Mouse (Mus musculus): ENCODE data around the gene Olfr201. TPM values are rescaled to one million over a fixed set of nuclear protein-coding genes. Genes with fewer than 3 reads are reported as not detected.
"Not testable (repeated sequence)": the region's sequence is repeated elsewhere in the genome, so short reads cannot be mapped to it uniquely, and the experiment has no call there.

The Olfr201 gene
- not detected in 2 replicates for polyA plus RNA-seq (2014; fragmentation: Nextera tagmentation; extraction: Ambion mirVana)

- not testable (repeated sequence) for H3K4me1 ChIP-seq (replicated peaks; ENCODE audit: control insufficient read depth, insufficient read depth, low read length); ATAC-seq (ENCODE audit: low FRiP score); H3K27me3 ChIP-seq (ENCODE audit: control insufficient read depth, insufficient read depth, low read length); H3K9ac ChIP-seq (ENCODE audit: low read depth, low read length); H3K27ac ChIP-seq (ENCODE audit: low read depth, low read length); DNase-seq (ENCODE audit: low spot score); H3K9me3 ChIP-seq (ENCODE audit: control insufficient read depth, low read length); H3K4me3 ChIP-seq (ENCODE audit: low read depth, low read length); H3K36me3 ChIP-seq (ENCODE audit: control insufficient read depth, insufficient read depth, low read length); H3K4me2 ChIP-seq (replicated peaks; ENCODE audit: low read depth, low read length)
- WGBS: 90% methylated on average over 4 of the region's 4 CpGs
These were observed at the start of gene Olfr201 for GRCm38 (mm10) chr16:59272532-59272931. Gene Olfr201 (minus strand): TSS chr16:59272632.

DNA sequence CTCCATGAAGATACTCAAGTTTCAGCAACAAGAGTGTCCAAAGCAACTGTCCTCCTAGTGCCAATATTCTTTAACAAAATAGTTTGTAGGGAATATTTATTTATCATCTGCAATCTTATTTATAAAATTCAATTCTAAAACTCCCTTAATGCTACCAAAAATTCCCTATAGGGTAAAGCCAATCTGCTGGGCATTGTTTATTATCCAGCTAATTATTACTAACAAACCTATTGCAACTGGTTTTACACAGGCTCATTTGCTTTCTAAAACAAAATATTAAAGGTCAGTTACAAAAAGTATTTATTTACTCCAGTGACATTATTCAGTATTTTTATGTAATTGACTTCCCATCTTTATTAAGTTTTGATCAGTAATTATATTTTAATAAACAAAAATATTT lies 45.7 kb upstream of the Olfr201 start, which contains the start of gene Olfr204:
Olfr204 (minus strand) TSS at position 101 of the 400 bp plus-strand sequence.
- Histone ChIP-seq H3K36me3 (ENCODE audit: control insufficient read depth, insufficient read depth, low read length) (no peaks in the 10 kb centered on the region), H3K4me3 (ENCODE audit: low read depth, low read length) (no peak within 1 kb of the TSS), H3K9ac (ENCODE audit: low read depth, low read length) (no peak within 1 kb of the TSS), H3K4me2 (replicated peaks; ENCODE audit: low read depth, low read length) (no peak within 1 kb of the TSS), H3K4me1 (replicated peaks; ENCODE audit: control insufficient read depth, insufficient read depth, low read length) (no peaks in the 10 kb centered on the region), H3K27ac (ENCODE audit: low read depth, low read length) (no peak within 1 kb of the TSS), H3K9me3 (ENCODE audit: control insufficient read depth, low read length) (no peaks in the 10 kb centered on the region), H3K27me3 (ENCODE audit: control insufficient read depth, insufficient read depth, low read length) (no peaks in the 10 kb centered on the region)
- no peak for DNase-seq (ENCODE audit: low spot score)
- no peak for ATAC-seq (ENCODE audit: low FRiP score)

GRCm38 (mm10) chr16:59298581-59298980 lies 26.1 kb upstream of the Olfr201 start, which contains the start of gene Olfr203:
Gene Olfr203 (plus strand): TSS chr16:59298881.
- Histone ChIP-seq H3K27me3 (ENCODE audit: control insufficient read depth, insufficient read depth, low read length) (no peaks in the 10 kb centered on the region), H3K4me3 (ENCODE audit: low read depth, low read length) (no peak within 1 kb of the TSS), H3K4me2 (replicated peaks; ENCODE audit: low read depth, low read length) (no peak within 1 kb of the TSS), H3K4me1 (replicated peaks; ENCODE audit: control insufficient read depth, insufficient read depth, low read length) (no peaks in the 10 kb centered on the region), H3K27ac (ENCODE audit: low read depth, low read length) (no peak within 1 kb of the TSS), H3K9ac (ENCODE audit: low read depth, low read length) (no peak within 1 kb of the TSS), H3K36me3 (ENCODE audit: control insufficient read depth, insufficient read depth, low read length) (no peaks in the 10 kb centered on the region), H3K9me3 (ENCODE audit: control insufficient read depth, low read length) (no peaks in the 10 kb centered on the region)
- no peak for DNase-seq (ENCODE audit: low spot score)
- WGBS: 90% methylated on average over 2 of the region's 2 CpGs
- ATAC-seq (ENCODE audit: low FRiP score): no peak

GRCm38 (mm10) chr16:59287576-59287975 lies 15.1 kb upstream of the Olfr201 start:
- not testable (repeated sequence) for DNase-seq (ENCODE audit: low spot score); H3K9me3 ChIP-seq (ENCODE audit: control insufficient read depth, low read length); H3K36me3 ChIP-seq (ENCODE audit: control insufficient read depth, insufficient read depth, low read length); ATAC-seq (ENCODE audit: low FRiP score); H3K4me1 ChIP-seq (replicated peaks; ENCODE audit: control insufficient read depth, insufficient read depth, low read length); H3K27me3 ChIP-seq (ENCODE audit: control insufficient read depth, insufficient read depth, low read length); H3K27ac ChIP-seq (ENCODE audit: low read depth, low read length); H3K9ac ChIP-seq (ENCODE audit: low read depth, low read length); H3K4me3 ChIP-seq (ENCODE audit: low read depth, low read length); H3K4me2 ChIP-seq (replicated peaks; ENCODE audit: low read depth, low read length)
- WGBS: 82% methylated on average over 9 of the region's 9 CpGs

GRCm38 (mm10) chr16:59286693-59287092 lies 14.3 kb upstream of the Olfr201 start, which contains the start of gene Olfr202:
Gene Olfr202 (minus strand): TSS chr16:59286793.
- 100% methylated on average over 1 of the region's 1 CpGs for WGBS
- no peak for DNase-seq (ENCODE audit: low spot score)
- H3K9me3 ChIP-seq (ENCODE audit: control insufficient read depth, low read length): no peaks in the 10 kb centered on the region
- no peak within 1 kb of the TSS for H3K9ac ChIP-seq (ENCODE audit: low read depth, low read length)
- no peak within 1 kb of the TSS for H3K27ac ChIP-seq (ENCODE audit: low read depth, low read length)
- H3K4me1 ChIP-seq (replicated peaks; ENCODE audit: control insufficient read depth, insufficient read depth, low read length): no peaks in the 10 kb centered on the region
- no peak for ATAC-seq (ENCODE audit: low FRiP score)
- no peaks in the 10 kb centered on the region for H3K27me3 ChIP-seq (ENCODE audit: control insufficient read depth, insufficient read depth, low read length)
- no peak within 1 kb of the TSS for H3K4me2 ChIP-seq (replicated peaks; ENCODE audit: low read depth, low read length)
- H3K4me3 ChIP-seq (ENCODE audit: low read depth, low read length): no peak within 1 kb of the TSS
- H3K36me3 ChIP-seq (ENCODE audit: control insufficient read depth, insufficient read depth, low read length): no peaks in the 10 kb centered on the region

DNA sequence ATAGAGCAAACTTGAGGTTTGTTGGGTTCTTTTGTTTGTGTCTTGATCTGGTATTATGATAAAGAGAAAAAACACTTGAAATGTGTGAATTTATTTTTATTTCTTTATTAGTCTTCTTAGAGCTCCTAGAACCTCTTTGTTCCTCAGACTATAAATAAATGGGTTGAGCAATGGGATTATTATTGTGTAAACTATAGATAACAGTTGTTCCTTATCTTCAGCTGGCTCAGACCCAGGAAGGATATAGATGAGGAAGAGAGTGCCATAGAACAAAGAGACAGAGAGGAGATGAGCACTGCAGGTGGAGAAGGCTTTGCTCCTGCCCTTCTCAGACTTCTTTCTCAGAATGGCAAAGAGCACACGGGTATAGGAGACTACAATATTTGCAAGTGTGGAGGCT lies 11.0 kb upstream of the Olfr201 start:
- ATAC-seq (ENCODE audit: low FRiP score) (no peak), DNase-seq (ENCODE audit: low spot score) (no peak)
- H3K9ac ChIP-seq (ENCODE audit: low read depth, low read length): no peak overlapping the region
- H3K4me3 ChIP-seq (ENCODE audit: low read depth, low read length): no peak overlapping the region
- H3K4me2 ChIP-seq (replicated peaks; ENCODE audit: low read depth, low read length): no peak overlapping the region
- no peak overlapping the region for H3K27ac ChIP-seq (ENCODE audit: low read depth, low read length)
- H3K9me3 ChIP-seq (ENCODE audit: control insufficient read depth, low read length): no peaks in the 10 kb centered on the region
- no peaks in the 10 kb centered on the region for H3K36me3 ChIP-seq (ENCODE audit: control insufficient read depth, insufficient read depth, low read length)
- H3K4me1 ChIP-seq (replicated peaks; ENCODE audit: control insufficient read depth, insufficient read depth, low read length): no peaks in the 10 kb centered on the region
- H3K27me3 ChIP-seq (ENCODE audit: control insufficient read depth, insufficient read depth, low read length): no peaks in the 10 kb centered on the region
- 79% methylated on average over 1 of the region's 1 CpGs for WGBS

- 75% methylated on average over 3 of the region's 3 CpGs for WGBS
- Histone ChIP-seq H3K4me2 (replicated peaks; ENCODE audit: low read depth, low read length) (no peak overlapping the region), H3K4me1 (replicated peaks; ENCODE audit: control insufficient read depth, insufficient read depth, low read length) (no peaks in the 10 kb centered on the region), H3K27me3 (ENCODE audit: control insufficient read depth, insufficient read depth, low read length) (no peaks in the 10 kb centered on the region), H3K9me3 (ENCODE audit: control insufficient read depth, low read length) (no peaks in the 10 kb centered on the region), H3K36me3 (ENCODE audit: control insufficient read depth, insufficient read depth, low read length) (no peaks in the 10 kb centered on the region), H3K27ac (ENCODE audit: low read depth, low read length) (no peak overlapping the region), H3K4me3 (ENCODE audit: low read depth, low read length) (no peak overlapping the region), H3K9ac (ENCODE audit: low read depth, low read length) (no peak overlapping the region)
- DNase-seq (ENCODE audit: low spot score): no peak
- no peak for ATAC-seq (ENCODE audit: low FRiP score)
These were observed 8.1 kb upstream of the Olfr201 start for GRCm38 (mm10) chr16:59280542-59280941.

GRCm38 (mm10) chr16:59269097-59269496 lies 3.3 kb downstream of the Olfr201 start:
- 77% methylated on average over 4 of the region's 4 CpGs for WGBS
- not testable (repeated sequence) for H3K9me3 ChIP-seq (ENCODE audit: control insufficient read depth, low read length); H3K4me2 ChIP-seq (replicated peaks; ENCODE audit: low read depth, low read length); DNase-seq (ENCODE audit: low spot score); H3K36me3 ChIP-seq (ENCODE audit: control insufficient read depth, insufficient read depth, low read length); H3K27ac ChIP-seq (ENCODE audit: low read depth, low read length); H3K27me3 ChIP-seq (ENCODE audit: control insufficient read depth, insufficient read depth, low read length); ATAC-seq (ENCODE audit: low FRiP score); H3K9ac ChIP-seq (ENCODE audit: low read depth, low read length); H3K4me3 ChIP-seq (ENCODE audit: low read depth, low read length); H3K4me1 ChIP-seq (replicated peaks; ENCODE audit: control insufficient read depth, insufficient read depth, low read length)

DNA sequence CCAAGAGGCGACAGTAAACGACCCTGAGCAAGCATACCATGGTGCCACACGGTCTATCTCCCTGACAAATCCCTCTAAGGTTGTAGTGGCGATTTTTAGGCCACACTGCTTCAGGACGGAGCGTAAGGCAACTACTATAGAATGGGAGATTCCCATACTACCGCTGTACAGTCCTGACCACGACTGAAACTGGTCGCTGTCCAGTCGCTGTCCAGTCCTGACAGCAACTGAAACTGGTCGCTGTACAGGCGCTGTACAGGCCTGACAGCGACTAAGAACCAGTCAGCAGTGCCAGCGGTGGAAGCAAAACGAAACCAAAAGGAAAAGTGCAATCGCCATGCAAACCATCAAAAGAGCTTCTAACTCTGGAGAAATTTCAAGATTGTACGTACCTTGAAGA lies 22.7 kb downstream of the Olfr201 start:
- no peaks in the 10 kb centered on the region for H3K36me3 ChIP-seq (ENCODE audit: control insufficient read depth, insufficient read depth, low read length)
- 90% methylated on average over 17 of the region's 17 CpGs for WGBS
- no peaks in the 10 kb centered on the region for H3K27me3 ChIP-seq (ENCODE audit: control insufficient read depth, insufficient read depth, low read length)
- H3K9ac ChIP-seq (ENCODE audit: low read depth, low read length): no peak overlapping the region
- H3K9me3 ChIP-seq (ENCODE audit: control insufficient read depth, low read length): no peaks in the 10 kb centered on the region
- DNase-seq (ENCODE audit: low spot score): no peak
- H3K4me3 ChIP-seq (ENCODE audit: low read depth, low read length): no peak overlapping the region
- H3K4me2 ChIP-seq (replicated peaks; ENCODE audit: low read depth, low read length): no peak overlapping the region
- no peak for ATAC-seq (ENCODE audit: low FRiP score)
- H3K4me1 ChIP-seq (replicated peaks; ENCODE audit: control insufficient read depth, insufficient read depth, low read length): no peaks in the 10 kb centered on the region
- no peak overlapping the region for H3K27ac ChIP-seq (ENCODE audit: low read depth, low read length)
